Mouse (Mus musculus) liver, embryonic 14.5 days (tissue): Measurements from ENCODE around the gene Unc13a. TPM values are rescaled to one million over a fixed set of nuclear protein-coding genes. Genes with fewer than 3 reads are reported as not detected.

Source experiments
- ATAC-seq: fragments of 200-750 bp; cut with Nextera tagmentation; 2 replicates; pipeline ENCODE4 v1.8.0; 2017; ENCODE audit warnings: moderate number of reproducible peaks, mild to moderate bottlenecking, moderate library complexity; ENCODE audit not compliant: insufficient read depth
- DNase-seq, 3 experiments: peaks; one replicate each; pipeline ENCODE4 v3.0.0-alpha.2; 2012 to 2013; ENCODE audit warnings: low read depth in 3 of 3, low spot score in 3 of 3
- H3K27ac ChIP-seq: fragments of 300-500 bp; sonication (generic); 2 replicates; pipeline ENCODE4 v1.5.1; 2014; ENCODE audit warnings: moderate library complexity, mild to moderate bottlenecking, control low read depth, inconsistent platforms
- H3K27me3 ChIP-seq: fragments of 300-500 bp; sonication (generic); 2 replicates; pipeline ENCODE4 v1.6.1; 2014; ENCODE audit warnings: mild to moderate bottlenecking, low read length, moderate library complexity; ENCODE audit not compliant: control insufficient read depth, insufficient read depth
- H3K36me3 ChIP-seq: fragments of 300-500 bp; sonication (generic); replicated peaks from 2 replicates; pipeline ENCODE4 v1.6.1; 2014; ENCODE audit warnings: low read depth; ENCODE audit not compliant: control insufficient read depth, insufficient read depth
- H3K4me1 ChIP-seq, 2 experiments: fragments of 200-500 bp in 1 of 2; fragments of 300-500 bp in 1 of 2; sonication (generic) in 1 of 2; replicated peaks; 2 replicates each; pipeline ENCODE4 v1.6.1; 2012 to 2014; ENCODE audit warnings: antibody characterized with exemption in 1 of 2, inconsistent platforms in 1 of 2, low read length in 1 of 2; ENCODE audit not compliant: control insufficient read depth in 2 of 2, insufficient read depth in 2 of 2
- H3K4me2 ChIP-seq: fragments of 300-500 bp; sonication (generic); 2 replicates; pipeline ENCODE4 v1.6.1; 2014; ENCODE audit warnings: low read depth, mild to moderate bottlenecking, control low read depth, moderate library complexity
- H3K4me3 ChIP-seq, 2 experiments: fragments of 200-500 bp in 1 of 2; fragments of 300-500 bp in 1 of 2; sonication (generic) in 1 of 2; 2 replicates each; pipeline ENCODE4 v1.5.1; 2012 to 2014; ENCODE audit warnings: low read depth in 2 of 2, low read length in 2 of 2, mild to moderate bottlenecking in 2 of 2, control low read depth in 1 of 2, inconsistent platforms in 1 of 2, moderate library complexity in 1 of 2; ENCODE audit not compliant: insufficient read depth in 1 of 2
- H3K9ac ChIP-seq: fragments of 300-500 bp; sonication (generic); replicated peaks from 2 replicates; pipeline ENCODE4 v1.6.1; 2014; ENCODE audit warnings: mild to moderate bottlenecking, control low read depth, moderate library complexity
- H3K9me3 ChIP-seq: fragments of 300-500 bp; sonication (generic); 2 replicates; pipeline ENCODE4 v1.6.1; 2016; ENCODE audit warnings: low read length, mixed read lengths; ENCODE audit not compliant: control insufficient read depth
- CTCF ChIP-seq: IDR thresholded peaks from 2 replicates; pipeline ENCODE4 v1.5.1; 2016; ENCODE audit warnings: antibody characterized with exemption, low read depth, control low read depth
- EP300 ChIP-seq: IDR thresholded peaks from 2 replicates; pipeline ENCODE4 v1.6.1; 2016; ENCODE audit warnings: antibody characterized with exemption, low read depth
- WGBS: fragments of 180-500 bp; shearing (Covaris S2); extraction: QIAGEN DNeasy Blood & Tissue Kit; methylation state at CpG from one replicate; pipeline ENCODE4 v1.1.7; 2014; ENCODE audit not compliant: insufficient replicate concordance; 5-methylcytosine and 5-hydroxymethylcytosine counted together
- polyA plus RNA-seq, 2 experiments: library from polyadenylated mRNA; depleted of rRNA in 1 of 2; stranded (reverse) in 1 of 2; unstranded in 1 of 2; fragments of >200 nt; fragmentation: Nextera tagmentation in 1 of 2; extraction: Ambion mirVana in 1 of 2; gene quantifications; 2 replicates each; pipeline versions ENCODE4 v1.2.1 to v1.2.3; 2012 to 2014

Unc13a gene
- polyA plus RNA-seq, 2 experiments: 0.13 to 0.34 TPM

DNA sequence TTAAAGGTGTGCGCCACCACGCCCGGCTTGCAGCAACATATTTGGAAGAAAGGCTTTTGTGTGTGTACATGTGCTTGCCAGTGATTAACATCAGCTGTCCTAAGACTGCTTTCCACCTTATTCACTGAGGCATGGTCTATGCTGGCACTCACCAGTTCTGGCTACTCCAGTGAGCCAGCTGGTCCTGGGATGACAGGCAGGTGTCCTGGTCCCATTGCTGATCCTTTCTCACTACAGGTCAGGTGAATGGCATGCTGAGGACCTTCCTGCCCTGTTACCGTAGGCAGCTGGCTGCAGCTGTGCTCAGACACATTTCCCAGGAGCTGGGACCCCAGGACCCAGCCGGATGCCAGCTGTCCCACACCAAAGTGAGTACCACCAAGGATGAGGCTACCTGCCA lies 72.7 kb downstream of the Unc13a start:
- ATAC-seq (no peak), DNase-seq (no peak)
- no peak overlapping the region for H3K4me3 ChIP-seq
- TF ChIP-seq CTCF (no peak), EP300 (no peak)
- no peaks in the 10 kb centered on the region for H3K36me3 ChIP-seq
- H3K9ac ChIP-seq: no peak overlapping the region
- peaks cover 27% of the 10 kb centered on the region for H3K27me3 ChIP-seq
- H3K4me1 ChIP-seq: no peaks in the 10 kb centered on the region
- H3K9me3 ChIP-seq: no peaks in the 10 kb centered on the region
- H3K4me2 ChIP-seq: no peak overlapping the region
- H3K27ac ChIP-seq: no peak overlapping the region
- WGBS: 82% methylated on average over 5 of the region's 5 CpGs

DNA sequence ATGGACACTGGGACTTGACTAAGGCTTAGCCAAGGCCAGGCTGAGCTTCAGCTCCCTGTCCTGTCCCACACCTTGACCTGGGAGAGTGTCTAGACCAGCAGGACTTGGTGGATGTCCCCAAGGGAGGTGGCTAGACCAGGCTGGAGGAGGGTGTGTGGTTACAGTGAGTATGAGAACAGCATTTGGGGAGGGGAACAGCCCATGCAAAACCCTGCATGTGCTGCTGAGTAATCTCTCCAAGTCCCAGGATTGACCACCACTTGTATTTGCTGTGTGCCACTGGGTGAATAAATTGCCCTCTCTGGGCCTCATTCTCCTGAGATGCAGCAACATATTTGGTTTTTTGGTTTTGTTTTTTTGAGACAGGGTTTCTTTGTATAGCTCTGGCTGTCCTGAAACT lies 73.2 kb downstream of the Unc13a start:
- no peak for ATAC-seq
- Histone ChIP-seq H3K4me3 (no peak overlapping the region), H3K9me3 (no peaks in the 10 kb centered on the region), H3K4me2 (no peak overlapping the region), H3K27ac (no peak overlapping the region), H3K36me3 (no peaks in the 10 kb centered on the region), H3K4me1 (peaks cover 0 to 2% of the 10 kb centered on the region in 2 experiments; a peak in 3 of 4 replicates), H3K9ac (no peak overlapping the region), H3K27me3 (peaks cover 24% of the 10 kb centered on the region)
- DNase-seq: no peak
- no peak for TF ChIP-seq CTCF
- no peak for TF ChIP-seq EP300

DNA sequence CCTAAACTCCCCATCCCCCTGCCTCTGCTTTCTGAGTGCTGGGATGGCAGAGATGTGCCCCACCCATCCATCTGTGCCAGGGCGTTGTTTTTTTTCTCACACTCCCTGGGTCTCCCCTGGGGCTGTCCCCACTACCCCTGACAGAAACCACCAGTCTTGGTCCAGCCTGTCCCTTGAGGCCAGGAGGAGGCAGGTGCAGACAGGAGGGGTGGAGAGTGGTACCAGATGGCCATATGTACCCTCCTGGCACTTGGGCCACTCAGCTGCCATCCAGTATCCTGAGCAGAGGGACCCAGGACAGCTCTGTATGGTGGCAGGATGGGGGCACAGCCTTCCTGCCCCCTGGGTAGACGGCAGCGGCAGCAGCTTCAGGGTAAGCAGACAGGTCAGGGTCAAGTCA lies 74.1 kb downstream of the Unc13a start, which contains the start of gene Fam129c:
Gene Fam129c (plus strand): TSS at position 198 of the 400 bp plus-strand sequence.
- DNase-seq (no peak), ATAC-seq (no peak)
- no peak within 1 kb of the TSS for H3K27ac ChIP-seq
- TF ChIP-seq EP300: no peak
- TF ChIP-seq CTCF: no peak
- H3K9me3 ChIP-seq: no peaks in the 10 kb centered on the region
- 74% methylated on average over 3 of the region's 3 CpGs for WGBS
- H3K4me2 ChIP-seq: no peak within 1 kb of the TSS
- H3K9ac ChIP-seq: no peak within 1 kb of the TSS
- H3K27me3 ChIP-seq: peaks cover 17% of the 10 kb centered on the region
- H3K4me3 ChIP-seq: no peak within 1 kb of the TSS
- H3K4me1 ChIP-seq: peaks cover 6 to 9% of the 10 kb centered on the region in 2 experiments
- H3K36me3 ChIP-seq: no peaks in the 10 kb centered on the region

- Histone ChIP-seq H3K4me3 (no peak overlapping the region), H3K4me2 (no peak overlapping the region), H3K27me3 (peaks cover 10% of the 10 kb centered on the region), H3K9ac (no peak overlapping the region), H3K9me3 (no peaks in the 10 kb centered on the region), H3K27ac (no peak overlapping the region), H3K36me3 (no peaks in the 10 kb centered on the region), H3K4me1 (peaks cover 6 to 9% of the 10 kb centered on the region in 2 experiments)
- DNase-seq (no peak), ATAC-seq (no peak)
- 60% methylated on average over 4 of the region's 4 CpGs for WGBS
- no peak for TF ChIP-seq EP300
- no peak for TF ChIP-seq CTCF
Measured at GRCm38 (mm10) chr8:71596798-71597197, 74.8 kb downstream of the Unc13a start.

- no peak for ATAC-seq
- 47% methylated on average over 6 of the region's 6 CpGs for WGBS
- Histone ChIP-seq H3K4me1 (peaks cover 6 to 10% of the 10 kb centered on the region in 2 experiments), H3K9ac (no peak overlapping the region), H3K4me2 (no peak overlapping the region), H3K9me3 (no peaks in the 10 kb centered on the region), H3K4me3 (no peak overlapping the region), H3K27ac (no peak overlapping the region), H3K36me3 (no peaks in the 10 kb centered on the region), H3K27me3 (peaks cover 6% of the 10 kb centered on the region; the same call in 1 of the 2 replicates)
- DNase-seq: no peak
- TF ChIP-seq EP300 (no peak), CTCF (no peak)
Measured at GRCm38 (mm10) chr8:71596384-71596783, 75.2 kb downstream of the Unc13a start.
